Mouse (Mus musculus) limb, embryonic 14.5 days (tissue): ENCODE measurements at regions not wholly inside any gene's neighbourhood (a gene's known extent, or its start where the extent isn't known, plus 50 kb on each side); places are given as distances from the start of the nearest gene placed in this dataset.

Source experiments
- ATAC-seq: fragments of 200-750 bp; cut with Nextera tagmentation; 2 replicates; pipeline ENCODE4 v1.8.0; 2017; ENCODE audit warnings: low read depth, moderate number of reproducible peaks, moderate TSS enrichment; ENCODE audit not compliant: low FRiP score
- DNase-seq: peaks from one replicate; pipeline ENCODE4 v3.0.0-alpha.2; 2015; ENCODE audit warnings: low spot score
- H3K27ac ChIP-seq: fragments of 300-500 bp; sonication (generic); replicated peaks from 2 replicates; pipeline ENCODE4 v1.5.1; 2014; ENCODE audit warnings: low read depth, mild to moderate bottlenecking, low read length, moderate library complexity, mixed read lengths
- H3K27me3 ChIP-seq: fragments of 300-500 bp; sonication (generic); 2 replicates; pipeline ENCODE4 v1.6.1; 2014; ENCODE audit warnings: low read length, mixed read lengths; ENCODE audit not compliant: control insufficient read depth, insufficient read depth
- H3K36me3 ChIP-seq: fragments of 300-500 bp; sonication (generic); 2 replicates; pipeline ENCODE4 v1.6.1; 2014; ENCODE audit warnings: mild to moderate bottlenecking, low read length, moderate library complexity, mixed read lengths; ENCODE audit not compliant: control insufficient read depth, insufficient read depth
- H3K4me1 ChIP-seq: fragments of 300-500 bp; sonication (generic); 2 replicates; pipeline ENCODE4 v1.6.1; 2014; ENCODE audit warnings: antibody characterized with exemption, low read length, mixed read lengths; ENCODE audit not compliant: control insufficient read depth, insufficient read depth
- H3K4me2 ChIP-seq: fragments of 300-500 bp; sonication (generic); replicated peaks from 2 replicates; pipeline ENCODE4 v1.6.1; 2014; ENCODE audit warnings: low read depth, mild to moderate bottlenecking, low read length, moderate library complexity; ENCODE audit not compliant: severe bottlenecking
- H3K4me3 ChIP-seq: fragments of 300-500 bp; sonication (generic); replicated peaks from 2 replicates; pipeline ENCODE4 v1.5.1; 2014; ENCODE audit warnings: low read length
- H3K9ac ChIP-seq: fragments of 300-500 bp; sonication (generic); 2 replicates; pipeline ENCODE4 v1.6.1; 2014; ENCODE audit warnings: mild to moderate bottlenecking, low read depth, low read length, moderate library complexity; ENCODE audit not compliant: severe bottlenecking
- H3K9me3 ChIP-seq: fragments of 300-500 bp; sonication (generic); 2 replicates; pipeline ENCODE4 v1.6.1; 2016; ENCODE audit warnings: low read length; ENCODE audit not compliant: control insufficient read depth
- POLR2A ChIP-seq: fragments of 200-500 bp; IDR thresholded peaks from 2 replicates; pipeline ENCODE4 v1.8.0; 2012; ENCODE audit warnings: inconsistent platforms, mild to moderate bottlenecking, moderate library complexity, borderline replicate concordance; ENCODE audit not compliant: insufficient read depth, insufficient read length; ENCODE audit errors: extremely low read depth
- WGBS: fragments of 180-500 bp; shearing (Covaris S2); extraction: QIAGEN DNeasy Blood & Tissue Kit; methylation state at CpG from one replicate; pipeline ENCODE4 v1.1.7; 2014; 5-methylcytosine and 5-hydroxymethylcytosine counted together

- Histone ChIP-seq H3K27ac (no peak overlapping the region), H3K4me3 (no peak overlapping the region), H3K27me3 (no peaks in the 10 kb centered on the region), H3K9me3 (no peaks in the 10 kb centered on the region), H3K36me3 (no peaks in the 10 kb centered on the region), H3K4me1 (no peaks in the 10 kb centered on the region), H3K9ac (no peak overlapping the region), H3K4me2 (no peak overlapping the region)
- DNase-seq = peak; percentile 50
- WGBS = 10% methylated on average over 1 of the region's 1 CpGs
- TF ChIP-seq POLR2A = no peak
- no peak for ATAC-seq
Observed at GRCm38 (mm10) chr1:98179030-98179429, 83.6 kb upstream of the Pam start.

GRCm38 (mm10) chr1:98174811-98175132 lies 79.3 kb upstream of the Pam start:
- Histone ChIP-seq H3K27ac (no peak overlapping the region), H3K9me3 (no peaks in the 10 kb centered on the region), H3K27me3 (no peaks in the 10 kb centered on the region), H3K9ac (no peak overlapping the region), H3K36me3 (no peaks in the 10 kb centered on the region), H3K4me1 (no peaks in the 10 kb centered on the region), H3K4me2 (no peak overlapping the region), H3K4me3 (no peak overlapping the region)
- WGBS = 51% methylated on average over 4 of the region's 4 CpGs
- no peak for DNase-seq
- ATAC-seq = peak; percentile 37; the same call in 1 of the 2 replicates
- no peak for TF ChIP-seq POLR2A

GRCm38 (mm10) chr1:98173907-98174810 lies 78.7 kb upstream of the Pam start:
- Histone ChIP-seq H3K4me1 (no peaks in the 10 kb centered on the region), H3K27me3 (no peaks in the 10 kb centered on the region), H3K36me3 (no peaks in the 10 kb centered on the region), H3K27ac (0 out of 2 replicates have a peak overlapping the region, but pooled peaks have one; percentile 19), H3K4me3 (no peak overlapping the region), H3K9ac (no peak overlapping the region), H3K9me3 (no peaks in the 10 kb centered on the region), H3K4me2 (no peak overlapping the region)
- TF ChIP-seq POLR2A = no peak
- 49% methylated on average over 11 of the region's 11 CpGs for WGBS
- DNase-seq (peak; percentile 65), ATAC-seq (peak; percentile 55; the same call in 1 of the 2 replicates)

- no peak overlapping the region for H3K4me2 ChIP-seq
- no peaks in the 10 kb centered on the region for H3K27me3 ChIP-seq
- H3K9ac ChIP-seq = no peak overlapping the region
- H3K9me3 ChIP-seq = no peaks in the 10 kb centered on the region
- no peak for DNase-seq
- no peak overlapping the region for H3K4me3 ChIP-seq
- H3K27ac ChIP-seq = no peak overlapping the region
- no peaks in the 10 kb centered on the region for H3K4me1 ChIP-seq
- 87% methylated on average over 2 of the region's 2 CpGs for WGBS
- no peaks in the 10 kb centered on the region for H3K36me3 ChIP-seq
- TF ChIP-seq POLR2A = no peak
- no peak for ATAC-seq
Observed at GRCm38 (mm10) chr1:98173431-98173830, 78.0 kb upstream of the Pam start.

- WGBS = 76% methylated on average over 2 of the region's 2 CpGs
- H3K36me3 ChIP-seq = no peaks in the 10 kb centered on the region
- no peaks in the 10 kb centered on the region for H3K9me3 ChIP-seq
- H3K27me3 ChIP-seq = no peaks in the 10 kb centered on the region
- no peak overlapping the region for H3K27ac ChIP-seq
- no peak overlapping the region for H3K4me2 ChIP-seq
- no peaks in the 10 kb centered on the region for H3K4me1 ChIP-seq
- H3K9ac ChIP-seq = no peak overlapping the region
- H3K4me3 ChIP-seq = no peak overlapping the region
- no peak for ATAC-seq
- TF ChIP-seq POLR2A = no peak
- no peak for DNase-seq
Observed at GRCm38 (mm10) chr1:98171291-98171690, 75.8 kb upstream of the Pam start.
